Mouse (Mus musculus) kidney, embryonic 16.5 days (tissue): ENCODE measurements around the gene Gm12184. TPM values are rescaled to one million over a fixed set of nuclear protein-coding genes. Genes with fewer than 3 reads are reported as not detected.
A peak's percentile ranks its signal among the peaks of the same experiment; 100 is the strongest.

Source experiments
- ATAC-seq: fragments of 200-750 bp; cut with Nextera tagmentation; 2 replicates; pipeline ENCODE4 v1.8.0; 2017; ENCODE audit warnings: moderate TSS enrichment; ENCODE audit not compliant: low FRiP score, low TSS enrichment
- H3K27ac ChIP-seq: fragments of 300-500 bp; sonication (generic); 2 replicates; pipeline ENCODE4 v1.5.1; 2014; ENCODE audit warnings: low read length
- H3K27me3 ChIP-seq: fragments of 300-500 bp; sonication (generic); 2 replicates; pipeline ENCODE4 v1.6.1; 2014; ENCODE audit warnings: low read length, control low read depth, mixed read lengths; ENCODE audit not compliant: insufficient read depth
- H3K36me3 ChIP-seq: fragments of 300-500 bp; sonication (generic); 2 replicates; pipeline ENCODE4 v1.6.1; 2014; ENCODE audit warnings: low read length, control low read depth, mixed read lengths; ENCODE audit not compliant: insufficient read depth
- H3K4me1 ChIP-seq: fragments of 300-500 bp; sonication (generic); 2 replicates; pipeline ENCODE4 v1.6.1; 2014; ENCODE audit warnings: low read length, control low read depth, mixed read lengths; ENCODE audit not compliant: insufficient read depth
- H3K4me2 ChIP-seq: fragments of 300-500 bp; sonication (generic); replicated peaks from 2 replicates; pipeline ENCODE4 v1.6.1; 2014; ENCODE audit warnings: low read depth, low read length
- H3K4me3 ChIP-seq: fragments of 300-500 bp; sonication (generic); 2 replicates; pipeline ENCODE4 v1.5.1; 2014; ENCODE audit warnings: mild to moderate bottlenecking, low read length
- H3K9ac ChIP-seq: fragments of 300-500 bp; sonication (generic); replicated peaks from 2 replicates; pipeline ENCODE4 v1.6.1; 2014; ENCODE audit warnings: low read length
- H3K9me3 ChIP-seq: fragments of 300-500 bp; sonication (generic); 2 replicates; pipeline ENCODE4 v1.6.1; 2016; ENCODE audit warnings: low read length, control low read depth
- WGBS: fragments of 180-500 bp; shearing (Covaris S2); extraction: QIAGEN DNeasy Blood & Tissue Kit; methylation state at CpG from one replicate; pipeline ENCODE4 v1.1.7; 2014; 5-methylcytosine and 5-hydroxymethylcytosine counted together
- polyA plus RNA-seq: library from polyadenylated mRNA; unstranded; fragments of >200 nt; fragmentation: Nextera tagmentation; extraction: Ambion mirVana; gene quantifications from 2 replicates; pipeline ENCODE4 v1.2.1, GENCODE M21; 2015

Gm12184 gene
- polyA plus RNA-seq, 1 experiment from 2014 or later: 0.86 TPM

DNA sequence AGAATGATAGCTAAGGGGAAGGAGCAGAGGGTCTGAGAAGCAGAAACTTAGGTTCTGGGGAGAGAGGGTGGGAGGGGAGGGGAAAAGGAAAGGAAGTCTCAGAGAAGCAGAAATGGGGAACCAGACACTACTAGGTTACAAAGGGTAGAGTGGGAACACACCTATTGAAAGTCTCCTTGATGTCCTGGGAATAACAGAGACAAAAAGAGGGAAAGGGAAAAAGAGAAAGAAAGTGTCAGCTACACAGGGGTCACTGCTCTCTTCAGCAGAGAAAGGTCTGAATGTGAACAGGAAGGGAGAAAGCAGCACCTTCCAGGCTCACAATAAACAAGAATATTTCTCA lies 18.2 kb downstream of the Gm12184 start:
- no peaks in the 10 kb centered on the region for H3K27me3 ChIP-seq
- ATAC-seq: no peak
- no peaks in the 10 kb centered on the region for H3K4me1 ChIP-seq
- H3K36me3 ChIP-seq: peaks cover 85% of the 10 kb centered on the region
- H3K27ac ChIP-seq: no peak overlapping the region; the same call in 1 of the 2 replicates
- no peak overlapping the region for H3K9ac ChIP-seq
- H3K9me3 ChIP-seq: no peaks in the 10 kb centered on the region
- H3K4me3 ChIP-seq: no peak overlapping the region
- no peak overlapping the region for H3K4me2 ChIP-seq

GRCm38 (mm10) chr11:48807563-48808303 lies 18.7 kb downstream of the Gm12184 start:
- Histone ChIP-seq H3K4me1 (peaks cover 1% of the 10 kb centered on the region; the same call in 1 of the 2 replicates), H3K4me2 (no peak overlapping the region), H3K9me3 (no peaks in the 10 kb centered on the region), H3K27ac (no peak overlapping the region; the same call in 1 of the 2 replicates), H3K9ac (no peak overlapping the region), H3K36me3 (peaks cover 86% of the 10 kb centered on the region), H3K27me3 (no peaks in the 10 kb centered on the region), H3K4me3 (no peak overlapping the region)
- 59% methylated on average over 14 of the region's 14 CpGs for WGBS
- peak; percentile 7; the same call in 1 of the 2 replicates for ATAC-seq

DNA sequence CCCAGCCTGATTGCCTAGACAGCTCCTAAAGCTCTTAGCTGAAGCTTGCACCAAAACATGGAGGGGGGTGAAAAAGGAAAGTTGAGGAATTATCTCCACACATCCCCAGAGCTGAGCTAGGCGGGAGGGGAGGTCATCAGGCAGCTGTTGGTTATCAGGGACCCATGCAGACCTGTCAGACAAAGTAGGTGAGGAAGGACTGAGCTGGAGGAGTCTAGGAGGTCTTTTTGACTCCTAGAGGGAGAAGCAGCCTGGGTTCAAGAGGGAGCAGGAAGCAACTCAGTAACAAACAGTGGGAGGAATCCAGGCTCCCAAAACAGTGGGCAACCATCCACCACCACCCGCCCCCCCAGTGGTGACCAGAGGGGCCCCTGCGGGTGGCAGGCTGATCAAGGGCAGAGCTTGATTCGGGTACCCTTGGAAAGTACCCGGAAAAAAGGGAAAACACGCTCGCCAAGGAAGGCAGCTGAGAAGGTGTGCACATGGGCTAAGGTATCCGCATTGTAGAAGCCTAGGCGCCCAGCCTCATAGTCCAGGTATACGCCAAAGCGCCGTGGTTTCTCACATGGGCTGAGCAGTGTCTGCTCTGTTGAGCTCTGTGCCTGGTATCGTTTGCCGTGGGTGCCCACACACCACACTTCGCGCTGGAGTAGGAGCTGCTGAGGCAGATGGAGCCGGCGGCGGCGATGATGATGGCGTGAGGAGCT lies 19.4 kb downstream of the Gm12184 start:
- ATAC-seq: peak; percentile 44
- no peak overlapping the region for H3K4me2 ChIP-seq
- H3K9ac ChIP-seq: no peak overlapping the region
- WGBS: 67% methylated on average over 21 of the region's 21 CpGs
- peaks cover 86% of the 10 kb centered on the region for H3K36me3 ChIP-seq
- 0 out of 2 replicates have a peak overlapping the region, but pooled peaks have one; percentile 12 for H3K27ac ChIP-seq
- no peaks in the 10 kb centered on the region for H3K9me3 ChIP-seq
- H3K27me3 ChIP-seq: no peaks in the 10 kb centered on the region
- H3K4me1 ChIP-seq: peaks cover 9% of the 10 kb centered on the region
- H3K4me3 ChIP-seq: no peak overlapping the region

- 85% methylated on average over 2 of the region's 2 CpGs for WGBS
- Histone ChIP-seq H3K36me3 (peaks cover 78% of the 10 kb centered on the region), H3K4me3 (no peak overlapping the region), H3K4me1 (peaks cover 16% of the 10 kb centered on the region), H3K27me3 (no peaks in the 10 kb centered on the region), H3K4me2 (no peak overlapping the region), H3K27ac (no peak overlapping the region), H3K9ac (no peak overlapping the region), H3K9me3 (no peaks in the 10 kb centered on the region)
- no peak for ATAC-seq
These were observed 21.5 kb downstream of the Gm12184 start for GRCm38 (mm10) chr11:48804922-48805321.

- no peak overlapping the region for H3K9ac ChIP-seq
- WGBS: 98% methylated on average over 2 of the region's 2 CpGs
- H3K4me2 ChIP-seq: no peak overlapping the region
- H3K27ac ChIP-seq: no peak overlapping the region
- H3K27me3 ChIP-seq: no peaks in the 10 kb centered on the region
- no peak for ATAC-seq
- no peak overlapping the region for H3K4me3 ChIP-seq
- H3K9me3 ChIP-seq: no peaks in the 10 kb centered on the region
- peaks cover 75% of the 10 kb centered on the region for H3K36me3 ChIP-seq
- H3K4me1 ChIP-seq: peaks cover 17% of the 10 kb centered on the region
These were observed 22.5 kb downstream of the Gm12184 start for GRCm38 (mm10) chr11:48803988-48804387.

DNA sequence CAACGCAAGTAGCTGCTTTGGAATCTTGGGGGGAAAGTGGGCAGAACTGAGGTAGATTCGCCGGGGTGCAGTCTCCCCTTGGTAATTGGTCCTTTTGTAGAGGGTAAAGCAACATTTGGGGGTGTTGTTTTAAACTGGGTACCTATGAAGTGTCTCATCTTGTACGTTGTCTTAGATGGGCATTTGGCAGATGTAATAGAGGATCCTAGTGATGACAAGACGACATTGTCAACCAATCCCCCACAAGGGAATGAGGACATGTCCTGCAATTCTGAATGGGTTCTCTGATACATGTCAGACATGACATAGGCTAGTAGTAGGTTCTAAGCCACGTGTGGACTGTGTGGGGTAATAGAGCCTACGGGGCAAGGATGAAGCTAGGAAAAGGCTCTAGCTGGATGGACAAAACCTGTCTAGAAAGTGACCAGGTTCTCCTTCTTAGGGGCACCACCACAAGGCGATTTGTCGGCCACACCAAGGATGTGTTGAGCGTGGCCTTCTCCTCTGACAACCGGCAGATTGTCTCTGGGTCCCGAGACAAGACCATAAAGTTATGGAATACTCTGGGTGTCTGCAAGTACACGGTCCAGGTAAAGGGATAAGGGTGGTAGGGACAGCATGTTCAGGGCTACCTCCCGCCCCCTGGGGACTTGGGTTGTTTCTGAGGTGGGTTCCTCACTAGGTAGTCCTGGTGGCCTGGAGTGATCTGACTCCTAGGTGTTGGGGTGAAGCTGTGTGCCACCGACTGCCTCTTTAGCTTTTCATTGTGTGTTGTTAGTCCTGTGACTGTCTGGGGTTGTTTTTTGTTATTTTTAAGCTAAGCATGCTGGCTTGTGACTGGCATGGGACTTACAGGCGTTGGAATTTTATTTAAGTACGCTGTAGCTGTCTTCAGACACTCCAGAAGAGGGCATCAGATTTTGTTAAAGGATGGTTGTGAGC lies 24.4 kb downstream of the Gm12184 start:
- H3K4me2 ChIP-seq: peak overlapping the region; percentile 77
- H3K27me3 ChIP-seq: no peaks in the 10 kb centered on the region
- H3K27ac ChIP-seq: no peak overlapping the region
- ATAC-seq: no peak
- H3K4me1 ChIP-seq: peaks cover 24% of the 10 kb centered on the region
- H3K9ac ChIP-seq: peak overlapping the region; percentile 95
- no peaks in the 10 kb centered on the region for H3K9me3 ChIP-seq
- peaks cover 57% of the 10 kb centered on the region for H3K36me3 ChIP-seq
- WGBS: 69% methylated on average over 17 of the region's 17 CpGs
- H3K4me3 ChIP-seq: peak overlapping the region; percentile 97

GRCm38 (mm10) chr11:48799921-48800701 lies 26.3 kb downstream of the Gm12184 start, which contains the start of gene Rack1:
Rack1 (plus strand) TSS chr11:48800332.
- Histone ChIP-seq H3K4me1 (peaks cover 24% of the 10 kb centered on the region), H3K27ac (peak within 1 kb of the TSS; percentile 98), H3K9ac (peak within 1 kb of the TSS; percentile 95), H3K27me3 (no peaks in the 10 kb centered on the region), H3K9me3 (no peaks in the 10 kb centered on the region), H3K36me3 (peaks cover 39% of the 10 kb centered on the region), H3K4me2 (peak within 1 kb of the TSS; percentile 77), H3K4me3 (peak within 1 kb of the TSS; percentile 97)
- WGBS: under 1% methylated on average over 47 of the region's 47 CpGs
- peak; percentile 90 for ATAC-seq

DNA sequence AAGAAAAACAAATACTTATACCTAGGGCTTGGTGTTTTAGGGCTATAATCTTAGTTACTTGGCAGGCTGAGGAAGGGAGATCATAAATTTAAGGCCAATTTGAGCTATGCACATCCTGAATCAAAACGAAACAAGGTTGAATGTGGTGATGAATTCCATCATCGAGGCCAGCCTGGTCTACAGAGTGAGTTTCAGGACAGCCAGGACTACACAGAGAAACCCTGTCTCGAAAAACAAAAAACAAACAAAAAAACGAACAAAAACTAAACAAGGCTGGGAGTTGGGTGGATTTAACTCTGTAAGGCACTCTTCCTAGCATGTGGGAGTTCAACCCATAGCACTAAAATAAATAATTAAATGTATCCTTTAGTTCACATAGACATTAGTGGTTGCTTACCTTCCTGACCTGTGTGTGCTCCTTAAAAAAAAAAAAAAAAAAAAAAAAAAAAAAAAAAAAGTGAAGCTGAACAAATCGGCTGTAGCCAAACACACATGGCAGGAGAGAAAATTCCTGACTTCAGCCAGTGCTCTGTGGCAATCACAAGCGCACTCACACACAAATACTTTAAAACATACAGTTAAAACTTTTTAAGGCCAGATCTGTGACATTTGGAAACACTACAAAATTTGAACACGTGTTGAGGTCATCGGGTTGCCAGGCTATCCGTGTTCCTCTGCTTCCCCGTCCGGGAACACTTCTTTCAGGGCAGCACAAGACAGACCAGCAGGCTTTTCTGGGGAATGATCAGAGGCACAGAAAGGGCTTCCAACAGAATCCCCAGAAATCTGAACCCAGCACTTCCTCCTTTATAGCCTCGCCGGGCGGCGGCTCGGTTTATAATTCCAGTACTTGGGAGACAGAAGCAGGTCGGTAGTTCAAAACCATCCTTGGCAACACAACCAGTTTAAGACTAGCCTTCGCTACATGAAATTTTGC lies 27.2 kb downstream of the Gm12184 start:
- ATAC-seq: 0 out of 2 replicates have a peak, but pooled peaks have one; percentile 13
- H3K9me3 ChIP-seq: no peaks in the 10 kb centered on the region
- 4% methylated on average over 18 of the region's 18 CpGs for WGBS
- no peaks in the 10 kb centered on the region for H3K27me3 ChIP-seq
- peak overlapping the region; percentile 97 for H3K4me3 ChIP-seq
- peaks cover 30% of the 10 kb centered on the region for H3K36me3 ChIP-seq
- H3K4me1 ChIP-seq: peaks cover 24% of the 10 kb centered on the region
- H3K27ac ChIP-seq: peak overlapping the region; percentile 98
- peak overlapping the region; percentile 68 for H3K9ac ChIP-seq
- peak overlapping the region; percentile 77 for H3K4me2 ChIP-seq
